Mouse (Mus musculus) CH12.LX (cell line): ENCODE results near the gene Cdadc1. TPM values are rescaled to one million over a fixed set of nuclear protein-coding genes. Genes with fewer than 3 reads are reported as not detected.

Experiments used
- DNase-seq: peaks from one replicate; pipeline ENCODE4 v3.0.0-alpha.2; 2013; ENCODE audit errors: extremely low read depth
- H3K27ac ChIP-seq: 2 replicates; pipeline ENCODE4 v1.5.1; 2012; ENCODE audit warnings: low read depth, mild to moderate bottlenecking, control low read depth, moderate library complexity; ENCODE audit not compliant: insufficient read depth
- H3K27me3 ChIP-seq: replicated peaks from 2 replicates; pipeline ENCODE3; 2012; ENCODE audit warnings: inconsistent platforms
- H3K36me3 ChIP-seq, 2 experiments: replicated peaks in 1 of 2; 2 replicates each; pipeline versions ENCODE3 to v1.6.1; 2012; ENCODE audit warnings: inconsistent platforms in 1 of 2, low read length in 1 of 2, mild to moderate bottlenecking in 1 of 2, mixed read lengths in 1 of 2, moderate library complexity in 1 of 2; ENCODE audit not compliant: control insufficient read depth in 1 of 2, insufficient read depth in 1 of 2
- H3K4me1 ChIP-seq, 2 experiments: 2 replicates each; pipeline ENCODE4 v1.6.1; 2012; ENCODE audit warnings: inconsistent platforms in 1 of 2, moderate library complexity in 1 of 2; ENCODE audit not compliant: insufficient read depth in 2 of 2, control insufficient read depth in 1 of 2
- H3K4me2 ChIP-seq: 2 replicates; pipeline ENCODE4 v1.6.1; 2012; ENCODE audit warnings: low read depth, mild to moderate bottlenecking, control low read depth; ENCODE audit not compliant: poor library complexity, insufficient read depth, severe bottlenecking
- H3K4me3 ChIP-seq, 3 experiments: fragments of 150-350 bp in 1 of 3; sonication (generic) in 1 of 3; replicated peaks in 1 of 3; 2 replicates each; pipeline versions ENCODE3 to v1.5.1; 2011 to 2012; ENCODE audit warnings: low read depth in 2 of 3, low read length in 2 of 3, mild to moderate bottlenecking in 2 of 3, moderate library complexity in 2 of 3, control low read depth in 1 of 3, improper control_type of control experiment in 1 of 3, inconsistent platforms in 1 of 3, mixed read lengths in 1 of 3; ENCODE audit not compliant: poor library complexity in 1 of 3
- H3K79me2 ChIP-seq: replicated peaks from 2 replicates; pipeline ENCODE4 v1.6.1; 2012; ENCODE audit warnings: mild to moderate bottlenecking, moderate library complexity; ENCODE audit not compliant: control insufficient read depth, poor library complexity, insufficient read depth, severe bottlenecking; ENCODE audit errors: extremely low read depth
- H3K9ac ChIP-seq: 2 replicates; pipeline ENCODE4 v1.6.1; 2012; ENCODE audit warnings: low read depth, mild to moderate bottlenecking, control low read depth, moderate library complexity; ENCODE audit not compliant: insufficient read depth
- H3K9me3 ChIP-seq: replicated peaks from 2 replicates; pipeline ENCODE3; 2012; ENCODE audit warnings: low read length, inconsistent platforms, mixed read lengths
- BHLHE40 ChIP-seq: IDR thresholded peaks from 2 replicates; pipeline ENCODE4 v1.6.1; 2011; ENCODE audit warnings: mild to moderate bottlenecking, low read depth, low read length, improper control_type of control experiment
- CHD1 ChIP-seq: IDR thresholded peaks from 2 replicates; pipeline ENCODE4 v1.6.1; 2012; ENCODE audit warnings: low read depth, low read length, improper control_type of control experiment, inconsistent platforms
- CHD2 ChIP-seq: IDR thresholded peaks from 2 replicates; pipeline ENCODE4 v1.6.1; 2011; ENCODE audit warnings: low read length, improper control_type of control experiment
- ETS1 ChIP-seq: conservative IDR thresholded peaks from 2 replicates; pipeline ENCODE4 v1.6.1; 2012; ENCODE audit warnings: low read depth, mild to moderate bottlenecking, inconsistent platforms, low read length, improper control_type of control experiment, moderate library complexity
- GABPA ChIP-seq: IDR thresholded peaks from 2 replicates; pipeline ENCODE4 v1.6.1; 2012; ENCODE audit warnings: low read depth, low read length, improper control_type of control experiment, inconsistent platforms; ENCODE audit not compliant: insufficient replicate concordance
- MAZ ChIP-seq: IDR thresholded peaks from 2 replicates; pipeline ENCODE4 v1.6.1; 2012; ENCODE audit warnings: low read depth, mild to moderate bottlenecking, inconsistent platforms, low read length, improper control_type of control experiment, moderate library complexity
- POLR2AphosphoS2 ChIP-seq: IDR thresholded peaks from 2 replicates; pipeline ENCODE4 v1.6.1; 2011; ENCODE audit warnings: low read depth, low read length, improper control_type of control experiment
- RCOR1 ChIP-seq: conservative IDR thresholded peaks from 2 replicates; pipeline ENCODE4 v1.6.1; 2012; ENCODE audit warnings: low read depth, mild to moderate bottlenecking, inconsistent platforms, low read length, improper control_type of control experiment
- SMC3 ChIP-seq: IDR thresholded peaks from 2 replicates; pipeline ENCODE4 v1.6.1; 2011; ENCODE audit warnings: low read depth, low read length, improper control_type of control experiment
- UBTF ChIP-seq: IDR thresholded peaks from 2 replicates; pipeline ENCODE4 v1.6.1; 2012; ENCODE audit warnings: low read depth, mild to moderate bottlenecking, inconsistent platforms, low read length, improper control_type of control experiment, moderate library complexity
- USF2 ChIP-seq: conservative IDR thresholded peaks from 2 replicates; pipeline ENCODE4 v1.6.1; 2011; ENCODE audit warnings: low read depth, low read length, improper control_type of control experiment
- ZC3H11A ChIP-seq: IDR thresholded peaks from 2 replicates; pipeline ENCODE4 v1.6.1; 2012; ENCODE audit warnings: low read depth, mild to moderate bottlenecking, inconsistent platforms, low read length, improper control_type of control experiment
- ZMIZ1 ChIP-seq: IDR thresholded peaks from 2 replicates; pipeline ENCODE4 v1.6.1; 2012; ENCODE audit warnings: low read depth, mild to moderate bottlenecking, inconsistent platforms, low read length, improper control_type of control experiment
- dilution Hi-C: fragments of 300-500 bp; cut with MboI; formaldehyde crosslinking; loops from 2 replicates; pipeline ENCODE4 v1.14.3; 2020; ENCODE audit warnings: low sequenced_read_pairs; ENCODE audit not compliant: extremely low pct_unique_long_range_greater_than_20kb, extremely low pct_ligation_motif_present
- in situ Hi-C: fragments of 300-500 bp; cut with MboI; formaldehyde crosslinking; loops from 3 replicates; pipeline ENCODE4 v1.14.3; 2019; ENCODE audit warnings: low sequenced_read_pairs, low pct_ligation_motif_present, low pct_unique_long_range_greater_than_20kb, mixed read lengths
- polyA plus RNA-seq: library from polyadenylated mRNA; unstranded; fragments of >175 nt; gene quantifications from 2 replicates; pipeline ENCODE4 v1.2.1, GENCODE M21; 2012; ENCODE audit warnings: low read depth; ENCODE audit not compliant: insufficient read length
- total RNA-seq, 2 experiments: library from RNA; depleted of rRNA; stranded (reverse); fragments of 300-350 nt in 1 of 2; fragments of >200 nt in 1 of 2; gene quantifications; 2 replicates each; pipeline ENCODE4 v1.2.3; 2012 to 2014

Gene Cdadc1
- total and polyA plus RNA-seq, 3 experiments: 5.3 to 21.7 (median 11.0) TPM

- Histone ChIP-seq H3K4me1 (peaks cover 4 to 23% of the 10 kb centered on the region in 2 experiments), H3K79me2 (no peaks in the 10 kb centered on the region), H3K27ac (no peak overlapping the region), H3K9ac (no peak overlapping the region), H3K4me3 (no peak overlapping the region), H3K4me2 (no peak overlapping the region), H3K27me3 (no peaks in the 10 kb centered on the region), H3K36me3 (peaks cover 18 to 66% of the 10 kb centered on the region in 2 experiments), H3K9me3 (no peaks in the 10 kb centered on the region)
- TF ChIP-seq POLR2AphosphoS2 (no peak), ZMIZ1 (no peak)
- no peak for DNase-seq
- in situ Hi-C loops (no loop called here), dilution Hi-C loops (no loop called here)
Measured at GRCm38 (mm10) chr14:59543158-59543826, 54.5 kb downstream of the Cdadc1 start.

- no peak for TF ChIP-seq GABPA
- no peak for TF ChIP-seq BHLHE40
- no peak for TF ChIP-seq RCOR1
- TF ChIP-seq MAZ: no peak
- TF ChIP-seq ETS1: no peak
- no peak for TF ChIP-seq ZC3H11A
- no peak for TF ChIP-seq USF2
- no peak for TF ChIP-seq SMC3
- TF ChIP-seq CHD1: no peak
- no peak for TF ChIP-seq ZMIZ1
- H3K4me1 ChIP-seq: peaks cover 0 to 10% of the 10 kb centered on the region in 2 experiments; a peak in 2 of 4 replicates
Measured at GRCm38 (mm10) chr14:59540761-59541160, 57.0 kb downstream of the Cdadc1 start.

GRCm38 (mm10) chr14:59540230-59540629 lies 57.5 kb downstream of the Cdadc1 start:
- Histone ChIP-seq H3K4me3 (no peak overlapping the region), H3K9me3 (no peaks in the 10 kb centered on the region), H3K36me3 (peaks cover 16 to 58% of the 10 kb centered on the region in 2 experiments), H3K27ac (no peak overlapping the region), H3K79me2 (no peaks in the 10 kb centered on the region), H3K9ac (no peak overlapping the region), H3K27me3 (no peaks in the 10 kb centered on the region), H3K4me1 (peaks cover 0 to 10% of the 10 kb centered on the region in 2 experiments; a peak in 2 of 4 replicates), H3K4me2 (no peak overlapping the region)
- dilution Hi-C loops (no loop called here), in situ Hi-C loops (no loop called here)
- DNase-seq: no peak
- TF ChIP-seq CHD2 (no peak), UBTF (no peak), ZC3H11A (no peak), ZMIZ1 (no peak)

More at GRCm38 (mm10) chr14:59540761-59541160, 57.0 kb downstream of the Cdadc1 start:
- Histone ChIP-seq H3K4me2 (no peak overlapping the region), H3K4me3 (no peak overlapping the region), H3K9ac (no peak overlapping the region), H3K27ac (no peak overlapping the region), H3K79me2 (no peaks in the 10 kb centered on the region), H3K36me3 (peaks cover 16 to 61% of the 10 kb centered on the region in 2 experiments), H3K27me3 (no peaks in the 10 kb centered on the region), H3K9me3 (no peaks in the 10 kb centered on the region)
- in situ Hi-C loops (no loop called here), dilution Hi-C loops (no loop called here)
- no peak for DNase-seq
